Mouse (Mus musculus) cortical plate, adult 2 months (tissue): Measurements from ENCODE around the gene Ift22.

Experiments used
- CTCF ChIP-seq: fragments of 200-500 bp; IDR thresholded peaks from 2 replicates; pipeline ENCODE4 v1.5.1; 2011; ENCODE audit warnings: mild to moderate bottlenecking, control low read depth, low read length; ENCODE audit not compliant: insufficient read depth; ENCODE audit errors: extremely low read depth
- POLR2A ChIP-seq: fragments of 200-500 bp; IDR thresholded peaks from 2 replicates; pipeline ENCODE4 v1.6.1; 2011; ENCODE audit warnings: mild to moderate bottlenecking, low read length, control low read depth; ENCODE audit not compliant: insufficient read depth; ENCODE audit errors: extremely low read depth

DNA sequence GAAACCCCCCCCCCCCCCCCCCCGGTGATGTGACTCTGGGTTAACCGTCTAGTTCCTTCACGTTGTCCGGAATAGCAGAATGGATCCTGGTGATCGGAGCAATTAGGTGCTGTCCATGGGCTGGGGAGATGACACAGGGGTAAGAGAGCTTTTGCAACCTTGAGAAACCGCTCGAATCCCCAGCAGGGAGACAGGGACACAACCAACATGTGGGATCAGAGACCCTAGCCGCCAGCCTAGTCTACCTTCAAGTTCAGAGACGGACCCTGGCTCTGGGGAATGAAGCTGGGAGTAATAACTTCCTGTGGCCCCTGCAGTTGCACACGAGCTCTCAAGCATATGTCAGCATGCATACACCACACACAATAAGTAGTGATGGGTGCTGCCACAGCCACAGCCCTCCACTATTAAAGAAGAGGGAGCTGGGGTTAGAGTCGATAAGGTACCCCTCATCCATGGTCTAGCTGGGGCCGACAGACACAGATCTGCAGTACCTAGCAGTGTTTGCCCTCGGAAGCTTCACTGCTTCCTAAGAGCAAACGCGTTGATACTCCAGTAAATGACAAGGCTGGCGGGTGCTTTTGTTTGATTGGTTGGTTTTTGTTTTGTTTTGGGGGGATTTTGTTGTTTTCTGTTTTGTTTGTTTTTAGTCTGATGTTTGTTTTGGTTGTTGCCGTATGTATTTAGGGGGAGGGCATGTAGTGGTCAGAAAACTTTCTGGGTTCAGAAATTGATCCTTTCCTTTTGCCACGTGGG, 11.8 kb downstream of the Ift22 start:
- TF ChIP-seq POLR2A (no peak), CTCF (no peak)
